Mouse (Mus musculus): ENCODE measurements around the gene Hic2.

DNA sequence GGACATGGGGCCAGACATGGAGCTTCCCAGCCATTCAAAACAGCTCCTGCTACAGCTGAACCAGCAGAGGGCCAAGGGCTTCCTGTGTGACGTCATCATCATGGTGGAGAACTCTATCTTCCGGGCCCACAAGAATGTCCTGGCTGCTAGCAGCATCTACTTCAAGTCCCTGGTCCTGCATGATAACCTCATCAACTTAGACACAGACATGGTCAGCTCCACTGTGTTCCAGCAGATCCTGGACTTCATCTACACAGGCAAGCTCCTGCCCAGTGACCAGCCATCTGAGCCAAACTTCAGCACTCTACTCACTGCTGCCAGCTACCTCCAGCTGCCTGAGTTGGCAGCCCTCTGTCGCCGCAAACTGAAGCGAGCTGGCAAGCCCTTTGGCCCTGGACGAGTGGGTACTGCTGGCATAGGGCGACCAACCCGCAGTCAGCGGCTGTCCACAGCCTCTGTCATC lies 24.0 kb downstream of the Hic2 start:
- TF ChIP-seq CTCF (IDR thresholded peaks at IDR 0.05; ENCODE audit: borderline replicate concordance, insufficient read depth, low read depth, low read length): no peak
- no peak for TF ChIP-seq POLR2A (IDR thresholded peaks at IDR 0.05; ENCODE audit: borderline replicate concordance, insufficient read depth, low read length)
